Mouse (Mus musculus) cerebellum, adult 8-10 months (tissue): ENCODE measurements around the gene Dicer1.
A peak's percentile ranks its signal among the peaks of the same experiment; 100 is the strongest.

Source experiments
- DNase-seq: peaks from one replicate; pipeline ENCODE4 v3.0.0; 2022

Dicer1 gene

GRCm38 (mm10) chr12:104751814-104752765, at the start of gene Dicer1:
Gene Dicer1 (minus strand): TSS chr12:104751952.
- DNase-seq: peak; percentile 99

GRCm38 (mm10) chr12:104799365-104799764, 47.6 kb upstream of the Dicer1 start:
- no peak for DNase-seq

- DNase-seq: no peak
These were observed 46.2 kb upstream of the Dicer1 start for GRCm38 (mm10) chr12:104797905-104798304.

- DNase-seq: no peak
These were observed 45.1 kb upstream of the Dicer1 start for GRCm38 (mm10) chr12:104796635-104797378.

- DNase-seq: no peak
These were observed 43.2 kb upstream of the Dicer1 start for GRCm38 (mm10) chr12:104794957-104795356.

- no peak for DNase-seq
These were observed 41.7 kb upstream of the Dicer1 start for GRCm38 (mm10) chr12:104793486-104793885.

GRCm38 (mm10) chr12:104777603-104778002, 25.9 kb upstream of the Dicer1 start:
- no peak for DNase-seq

- no peak for DNase-seq
These were observed 20.2 kb upstream of the Dicer1 start for GRCm38 (mm10) chr12:104771941-104772340.

- no peak for DNase-seq
These were observed 17.5 kb upstream of the Dicer1 start for GRCm38 (mm10) chr12:104769201-104769785.

GRCm38 (mm10) chr12:104767183-104767582, 15.4 kb upstream of the Dicer1 start:
- no peak for DNase-seq

- DNase-seq: no peak
These were observed 14.0 kb upstream of the Dicer1 start for GRCm38 (mm10) chr12:104765761-104766160.

- DNase-seq: no peak
These were observed 13.4 kb upstream of the Dicer1 start for GRCm38 (mm10) chr12:104765116-104765515.

GRCm38 (mm10) chr12:104763918-104764317, 12.2 kb upstream of the Dicer1 start:
- no peak for DNase-seq

- DNase-seq: no peak
These were observed 9.7 kb upstream of the Dicer1 start for GRCm38 (mm10) chr12:104761411-104761810.

- DNase-seq: no peak
These were observed 6.3 kb upstream of the Dicer1 start for GRCm38 (mm10) chr12:104758066-104758465.

GRCm38 (mm10) chr12:104753686-104754085, 1.9 kb upstream of the Dicer1 start:
- no peak for DNase-seq

- no peak for DNase-seq
These were observed 380 bp downstream of the Dicer1 start for GRCm38 (mm10) chr12:104751331-104751813.

GRCm38 (mm10) chr12:104748946-104749345, 2.8 kb downstream of the Dicer1 start:
- no peak for DNase-seq

- DNase-seq: no peak
These were observed 4.5 kb downstream of the Dicer1 start for GRCm38 (mm10) chr12:104747252-104747651.

- no peak for DNase-seq
These were observed 5.2 kb downstream of the Dicer1 start for GRCm38 (mm10) chr12:104746601-104747000.

- no peak for DNase-seq
These were observed 8.1 kb downstream of the Dicer1 start for GRCm38 (mm10) chr12:104743687-104744086.

GRCm38 (mm10) chr12:104742247-104742646, 9.5 kb downstream of the Dicer1 start:
- DNase-seq: no peak
